Mouse (Mus musculus): ENCODE measurements around the gene Aipl1.

GRCm38 (mm10) chr11:72010367-72010766 is 26.9 kb downstream of the Aipl1 start:
- TF ChIP-seq CTCF (IDR thresholded peaks at IDR 0.05; ENCODE audit: borderline replicate concordance, control insufficient read depth, extremely low read depth, insufficient read depth, low read length, poor library complexity) (no peak), POLR2A (IDR thresholded peaks at IDR 0.05; ENCODE audit: control insufficient read depth, extremely low read depth, insufficient read depth, low read length, poor library complexity) (no peak)
